ENCODE assay signal across 8 mouse cellular contexts in genomic region chr6:145276265-145276780, GRCm38 (mm10). TPM values are rescaled to one million over a fixed set of nuclear protein-coding genes. Genes with fewer than 3 reads are reported as not detected.
DNase-seq lines count a peak whose midpoint lies in the region; ATAC-seq and TF ChIP-seq lines count a peak whose summit lies in the region.

No protein-coding gene starts in this region.

- no peaks in the 10 kb centered on the region for H3K9me3 ChIP-seq in embryonic facial prominence, embryonic 11.5 days (replicated peaks; ENCODE audit: control insufficient read depth, low read length)
- H3K9me3 ChIP-seq in heart, embryonic 10.5 days = no peaks in the 10 kb centered on the region
- H3K9me3 ChIP-seq in lung, embryonic 16.5 days (ENCODE audit: control insufficient read depth, low read length) = no peaks in the 10 kb centered on the region

- H3K4me2 ChIP-seq in embryonic facial prominence, embryonic 11.5 days (ENCODE audit: low read depth, low read length) = peak overlapping the region; percentile 32
- peak overlapping the region; percentile 49 for H3K4me2 ChIP-seq in lung, embryonic 16.5 days (ENCODE audit: low read depth, low read length)

- no peak for TF ChIP-seq POLR2A in thymus, adult 2 months (IDR thresholded peaks at IDR 0.05; ENCODE audit: control insufficient read depth, extremely low read depth, insufficient read depth, low read length, poor library complexity)

- DNase-seq in adrenal gland, postnatal 14 days = peak; percentile 91
- DNase-seq in embryonic facial prominence, embryonic 11.5 days (ENCODE audit: low spot score) = peak; percentile 71
- peak; percentile 90 for DNase-seq in heart, embryonic 10.5 days (ENCODE audit: low spot score)
- DNase-seq in kidney, adult 8-10 months = peak; percentile 52 to 68
- peak; percentile 43 for DNase-seq in thymus, adult 2 months

- no peaks in the 10 kb centered on the region for H3K27me3 ChIP-seq in embryonic facial prominence, embryonic 11.5 days (ENCODE audit: control insufficient read depth, insufficient read depth, low read length)
- H3K27me3 ChIP-seq in heart, embryonic 10.5 days (ENCODE audit: insufficient read depth, poor library complexity, severe bottlenecking) = peaks cover 96% of the 10 kb centered on the region
- no peaks in the 10 kb centered on the region for H3K27me3 ChIP-seq in lung, embryonic 16.5 days (ENCODE audit: control insufficient read depth, insufficient read depth, low read depth, low read length)
- no peaks in the 10 kb centered on the region for H3K27me3 ChIP-seq in thymus, adult 2 months (ENCODE audit: control insufficient read depth, insufficient read depth, low read length)

- no peaks in the 10 kb centered on the region for H3K36me3 ChIP-seq in embryonic facial prominence, embryonic 11.5 days (replicated peaks; ENCODE audit: control insufficient read depth, insufficient read depth, low read depth, low read length)
- no peaks in the 10 kb centered on the region for H3K36me3 ChIP-seq in heart, embryonic 10.5 days
- no peaks in the 10 kb centered on the region for H3K36me3 ChIP-seq in lung, embryonic 16.5 days (ENCODE audit: control insufficient read depth, insufficient read depth, low read length)
- no peaks in the 10 kb centered on the region for H3K36me3 ChIP-seq in thymus, adult 2 months (ENCODE audit: control insufficient read depth, insufficient read depth, low read length)

- H3K27ac ChIP-seq in embryonic facial prominence, embryonic 11.5 days (replicated peaks; ENCODE audit: low read depth, low read length) = no peak overlapping the region
- H3K27ac ChIP-seq in heart, embryonic 10.5 days = peak overlapping the region; percentile 67; the same call in 1 of the 2 replicates
- no peak overlapping the region for H3K27ac ChIP-seq in lung, embryonic 16.5 days (ENCODE audit: low read length)
- H3K27ac ChIP-seq in thymus, adult 2 months (ENCODE audit: control insufficient read depth, insufficient read depth, low read length) = no peak overlapping the region

- H3K4me1 ChIP-seq in embryonic facial prominence, embryonic 11.5 days (ENCODE audit: control insufficient read depth, insufficient read depth, low read length) = no peaks in the 10 kb centered on the region
- peaks cover 11% of the 10 kb centered on the region for H3K4me1 ChIP-seq in heart, embryonic 10.5 days
- H3K4me1 ChIP-seq in lung, embryonic 16.5 days (replicated peaks; ENCODE audit: control insufficient read depth, insufficient read depth, low read length) = peaks cover 19% of the 10 kb centered on the region
- peaks cover 17% of the 10 kb centered on the region for H3K4me1 ChIP-seq in thymus, adult 2 months (replicated peaks; ENCODE audit: control insufficient read depth, insufficient read depth, low read length)

- no peak for TF ChIP-seq CTCF in thymus, adult 2 months (IDR thresholded peaks at IDR 0.05; ENCODE audit: borderline replicate concordance, control insufficient read depth, extremely low read depth, insufficient read depth, low read length, poor library complexity)

- peak; percentile 87 for ATAC-seq in CD4-positive, CD25-positive, alpha-beta regulatory T cell, adult 4 months
- ATAC-seq in embryonic facial prominence, embryonic 11.5 days (replicated peaks; ENCODE audit: insufficient number of reproducible peaks, low FRiP score, low TSS enrichment, low read depth) = no peak
- peak; percentile 65 for ATAC-seq in lung, embryonic 16.5 days (ENCODE audit: low read depth)
- ATAC-seq in neutrophil, adult 5-6 weeks (ENCODE audit: extremely low read depth, insufficient number of reproducible peaks, low FRiP score, poor library complexity, severe bottlenecking) = peak; percentile 87

- no peak overlapping the region for H3K9ac ChIP-seq in embryonic facial prominence, embryonic 11.5 days (replicated peaks; ENCODE audit: low read length)
- 0 out of 2 replicates have a peak overlapping the region, but pooled peaks have one; percentile 10 for H3K9ac ChIP-seq in lung, embryonic 16.5 days (ENCODE audit: low read length)

- H3K4me3 ChIP-seq in embryonic facial prominence, embryonic 11.5 days (ENCODE audit: low read depth, low read length) = no peak overlapping the region
- peak overlapping the region; percentile 50 for H3K4me3 ChIP-seq in heart, embryonic 10.5 days
- 0 out of 2 replicates have a peak overlapping the region, but pooled peaks have one; percentile 2 for H3K4me3 ChIP-seq in lung, embryonic 16.5 days (ENCODE audit: low read length)
- H3K4me3 ChIP-seq in thymus, adult 2 months (ENCODE audit: control insufficient read depth, insufficient read depth, low read length) = 0 out of 2 replicates have a peak overlapping the region, but pooled peaks have one; percentile 12

- WGBS in embryonic facial prominence, embryonic 11.5 days = 2% methylated on average over 17 of the region's 17 CpGs
- WGBS in heart, embryonic 10.5 days = 4% methylated on average over 17 of the region's 17 CpGs
- WGBS in lung, embryonic 16.5 days = 5% methylated on average over 17 of the region's 17 CpGs
- WGBS in thymus, adult 2 months = 2% methylated on average over 17 of the region's 17 CpGs

RNA-seq across cellular contexts. Expression of gene Kras, which starts 26.3 kb away (rescaled TPM):
- polyA plus RNA-seq in CD4-positive, CD25-positive, alpha-beta regulatory T cell, adult 4 months (2017; shearing (Covaris generic)) = 10 to 100 TPM; 18.3 to 35.8 TPM
- 45.6 and 48.7 TPM in 2 replicates for total RNA-seq in adrenal gland, postnatal 14 days (2021)
- polyA plus RNA-seq in embryonic facial prominence, embryonic 11.5 days (2014; fragmentation: Nextera tagmentation; extraction: Ambion mirVana) = 100 and 116 TPM in 2 replicates
- polyA plus RNA-seq in heart, embryonic 10.5 days (2016; fragmentation: Nextera tagmentation; extraction: Ambion mirVana) = 45.2 and 70.6 TPM in 2 replicates
- polyA plus RNA-seq in lung, embryonic 16.5 days (2015; fragmentation: Nextera tagmentation; extraction: Ambion mirVana) = 97.6 and 99.5 TPM in 2 replicates
- total RNA-seq in neutrophil, adult 5-6 weeks (2017) = 72.0 and 81.2 TPM in 2 replicates
- polyA plus RNA-seq in thymus, adult 2 months (2012; rRNA removed) = 30.3 and 36.2 TPM in 2 replicates
